Mouse (Mus musculus) C2C12 (cell line): ENCODE data around the gene Snx20.

Source experiments
- CEBPB ChIP-seq: IDR thresholded peaks from one replicate; pipeline ENCODE4 v1.6.1; 2011; ENCODE audit warnings: low read depth, mild to moderate bottlenecking, control low read depth, moderate library complexity
- CTCF ChIP-seq: IDR thresholded peaks from one replicate; pipeline ENCODE4 v1.5.1; 2011; ENCODE audit not compliant: control insufficient read depth, insufficient read depth, insufficient read length
- FOSL1 ChIP-seq: IDR thresholded peaks from one replicate; pipeline ENCODE4 v1.8.0; 2011; ENCODE audit warnings: mild to moderate bottlenecking, low read length; ENCODE audit not compliant: poor library complexity, insufficient read depth, severe bottlenecking
- MAX ChIP-seq: IDR thresholded peaks from one replicate; pipeline ENCODE4 v1.6.1; 2011; ENCODE audit warnings: mild to moderate bottlenecking, control low read depth
- MYOD1 ChIP-seq: IDR thresholded peaks from one replicate; pipeline ENCODE4 v1.6.1; 2011; ENCODE audit warnings: low read depth; ENCODE audit not compliant: control insufficient read depth, insufficient read length
- MYOG ChIP-seq: IDR thresholded peaks from one replicate; pipeline ENCODE4 v1.6.1; 2011; ENCODE audit not compliant: control insufficient read depth, insufficient read length; ENCODE audit errors: extremely low read depth
- USF1 ChIP-seq: IDR thresholded peaks from one replicate; pipeline ENCODE4 v1.6.1; 2011; ENCODE audit warnings: low read depth, mild to moderate bottlenecking, control low read depth, moderate library complexity

- TF ChIP-seq CTCF (no peak), MAX (no peak), CEBPB (no peak), USF1 (no peak), FOSL1 (no peak), MYOG (no peak), MYOD1 (no peak)
These were observed 37.9 kb upstream of the Snx20 start for GRCm38 (mm10) chr8:88673859-88674258.
